Mouse (Mus musculus) adipocyte (in vitro differentiated cells): ENCODE data around the gene Prn.

Experiments
- DNase-seq: peaks from one replicate; pipeline ENCODE4 v3.0.0-alpha.2; 2016; ENCODE audit warnings: low spot score

Gene Prn

DNA sequence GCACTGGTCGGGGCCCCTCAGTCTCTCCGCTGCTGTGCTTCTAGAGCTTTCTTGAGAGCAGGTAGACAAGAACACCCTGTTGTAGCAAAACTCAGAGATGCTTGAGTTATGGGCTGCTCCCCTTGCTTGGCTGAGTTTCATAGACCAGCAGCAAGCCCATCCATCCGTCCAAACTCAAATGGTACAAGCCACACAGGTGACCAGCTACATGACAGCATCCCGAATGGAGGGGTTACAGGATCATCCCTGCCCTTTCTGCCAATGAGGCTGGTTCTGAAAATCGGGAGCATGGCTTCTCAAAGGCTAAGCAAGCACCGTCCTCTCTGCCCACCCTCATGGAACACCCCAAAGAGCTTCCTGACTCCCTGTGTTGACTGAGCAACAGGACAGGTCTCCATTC lies 85.2 kb downstream of the Prn start:
- DNase-seq = no peak

GRCm38 (mm10) chr2:131995742-131996141 lies 86.0 kb downstream of the Prn start:
- no peak for DNase-seq

DNA sequence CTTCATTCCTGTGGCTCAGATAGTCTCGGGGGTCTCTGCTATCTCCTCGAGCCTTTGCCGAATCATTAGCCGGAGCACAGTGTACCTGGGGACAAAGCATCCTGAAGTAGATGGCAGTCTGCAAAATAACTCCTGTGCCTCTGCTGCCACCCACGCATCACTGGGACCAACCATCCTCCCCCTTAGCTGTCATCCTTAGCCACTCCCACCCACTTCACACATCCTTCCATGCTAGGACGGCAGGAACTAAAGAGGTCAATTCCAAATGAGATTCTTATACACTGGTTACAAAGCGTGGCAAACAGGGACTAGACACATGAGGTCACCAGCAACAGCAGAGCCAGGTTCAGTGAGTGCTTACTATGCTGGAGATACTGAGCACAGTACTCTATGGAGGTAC lies 86.6 kb downstream of the Prn start:
- DNase-seq = no peak

- no peak for DNase-seq
Observed at GRCm38 (mm10) chr2:131997356-131997755, 87.6 kb downstream of the Prn start.

- no peak for DNase-seq
Observed at GRCm38 (mm10) chr2:132001696-132002334, 92.1 kb downstream of the Prn start.

- no peak for DNase-seq
Observed at GRCm38 (mm10) chr2:132003916-132004315, 94.2 kb downstream of the Prn start.

GRCm38 (mm10) chr2:132004495-132005136 lies 94.9 kb downstream of the Prn start:
- no peak for DNase-seq

- DNase-seq = no peak
Observed at GRCm38 (mm10) chr2:132005445-132005844, 95.7 kb downstream of the Prn start.
